Mouse (Mus musculus): Measurements from ENCODE around the gene Dst.

Gene Dst

DNA sequence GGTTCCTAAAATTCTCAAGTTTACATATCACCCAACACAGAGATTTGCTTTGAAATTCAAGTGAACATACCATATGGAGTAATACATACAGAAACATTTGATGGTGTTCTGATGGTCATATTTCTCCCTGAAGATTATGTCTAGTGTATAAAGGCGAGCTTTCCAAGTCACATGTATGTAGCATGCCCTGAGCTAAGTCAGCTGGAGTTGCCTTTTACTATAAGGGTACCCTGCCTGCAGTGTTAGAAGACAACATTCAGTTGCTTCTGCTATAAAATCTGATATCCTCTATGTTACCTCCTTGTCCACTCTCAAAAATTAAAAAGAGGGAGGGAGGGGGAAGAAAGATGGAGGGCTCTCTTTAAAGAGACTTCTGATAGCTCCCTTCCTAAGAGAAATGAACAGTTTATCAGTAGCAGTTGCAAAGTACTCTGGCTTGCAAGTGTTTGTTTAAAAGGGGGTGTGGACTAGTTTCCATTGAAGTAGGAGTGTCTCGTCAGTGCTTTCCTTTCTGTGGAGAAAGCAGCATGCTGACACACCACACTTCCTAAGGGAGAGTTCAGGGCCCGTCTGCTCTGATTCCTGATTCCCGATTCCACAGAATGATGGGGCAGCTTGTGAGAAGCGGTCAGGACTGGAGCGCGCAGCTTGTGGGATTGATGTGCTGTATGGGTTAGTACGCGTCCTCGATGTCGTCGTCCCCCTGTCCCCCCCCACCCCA lies 168.8 kb downstream of the Dst start:
- no peaks in the 10 kb centered on the region for H3K9me3 ChIP-seq (ENCODE audit: low read length)
- TF ChIP-seq POU5F1 (IDR thresholded peaks at IDR 0.05; ENCODE audit: borderline replicate concordance, low read length) (no peak), NANOG (IDR thresholded peaks at IDR 0.05; ENCODE audit: borderline replicate concordance, low read length) (peak; percentile 35; the same call in 1 of the 2 replicates)
- H3K27me3 ChIP-seq (ENCODE audit: insufficient read depth, low read length) = no peaks in the 10 kb centered on the region
- H3K4me3 ChIP-seq (replicated peaks; ENCODE audit: low read length) = peak overlapping the region; percentile 53
- H3K4me1 ChIP-seq (replicated peaks; ENCODE audit: low read depth, low read length) = peaks cover 51% of the 10 kb centered on the region
- no peaks in the 10 kb centered on the region for H3K36me3 ChIP-seq (ENCODE audit: insufficient read depth, low read length)

DNA sequence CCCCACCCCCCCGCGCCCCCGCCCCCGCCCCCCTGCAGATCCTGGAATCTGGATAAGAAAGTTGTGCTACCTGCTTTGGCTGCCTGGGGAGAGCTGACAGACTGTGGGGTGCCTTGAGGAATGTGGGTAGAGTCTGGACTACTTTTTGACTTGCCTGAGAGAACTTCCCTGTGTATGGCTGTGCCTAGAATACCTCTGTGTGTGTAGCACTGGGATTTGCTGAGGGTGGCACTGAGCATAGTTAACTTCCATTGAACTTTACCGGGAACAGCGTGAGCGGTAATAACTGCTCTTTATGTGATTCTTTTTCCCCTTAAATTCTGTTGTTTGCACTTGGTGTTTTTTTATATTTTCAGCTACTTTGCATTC lies 169.4 kb downstream of the Dst start:
- Histone ChIP-seq H3K9me3 (ENCODE audit: low read length) (no peaks in the 10 kb centered on the region), H3K27me3 (ENCODE audit: insufficient read depth, low read length) (no peaks in the 10 kb centered on the region)

DNA sequence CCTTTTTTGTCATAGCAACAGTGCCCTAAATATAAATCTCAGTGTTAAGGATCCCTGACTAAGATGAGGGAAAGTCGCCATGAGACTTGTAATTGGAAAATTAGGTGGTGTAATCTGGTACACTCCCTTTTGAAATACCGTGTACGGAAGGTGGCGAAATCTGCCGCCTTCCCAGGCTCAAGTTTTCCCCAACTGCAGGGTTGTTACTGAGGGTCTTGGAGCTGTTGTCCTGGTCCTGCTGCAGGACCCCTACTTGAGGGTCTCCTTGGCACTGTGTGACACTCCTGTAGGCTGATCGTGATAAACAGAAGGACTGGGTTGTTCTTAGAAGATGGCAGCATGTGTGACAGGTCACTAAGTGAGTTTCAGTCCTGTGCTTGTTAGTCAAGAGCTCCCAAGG lies 169.9 kb downstream of the Dst start:
- no peaks in the 10 kb centered on the region for H3K36me3 ChIP-seq (ENCODE audit: insufficient read depth, low read length)
- no peaks in the 10 kb centered on the region for H3K9me3 ChIP-seq (ENCODE audit: low read length)
- TF ChIP-seq POU5F1 (IDR thresholded peaks at IDR 0.05; ENCODE audit: borderline replicate concordance, low read length) = no peak
- TF ChIP-seq NANOG (IDR thresholded peaks at IDR 0.05; ENCODE audit: borderline replicate concordance, low read length) = no peak
- TF ChIP-seq CTCF (conservative IDR thresholded peaks at IDR 0.05; ENCODE audit: low read length) = no peak
- H3K27me3 ChIP-seq (ENCODE audit: insufficient read depth, low read length) = no peaks in the 10 kb centered on the region
- H3K4me1 ChIP-seq (replicated peaks; ENCODE audit: low read depth, low read length) = peaks cover 41% of the 10 kb centered on the region
- peak overlapping the region; percentile 69 for H3K4me3 ChIP-seq (replicated peaks; ENCODE audit: low read length)

More for the DNA sequence above, 169.4 kb downstream of the Dst start:
- Histone ChIP-seq H3K36me3 (ENCODE audit: insufficient read depth, low read length) (no peaks in the 10 kb centered on the region), H3K4me3 (replicated peaks; ENCODE audit: low read length) (peak overlapping the region; percentile 69), H3K4me1 (replicated peaks; ENCODE audit: low read depth, low read length) (peaks cover 46% of the 10 kb centered on the region)
- no peak for TF ChIP-seq POU5F1 (IDR thresholded peaks at IDR 0.05; ENCODE audit: borderline replicate concordance, low read length)
- TF ChIP-seq CTCF (conservative IDR thresholded peaks at IDR 0.05; ENCODE audit: low read length) = no peak
- TF ChIP-seq NANOG (IDR thresholded peaks at IDR 0.05; ENCODE audit: borderline replicate concordance, low read length) = no peak

DNA sequence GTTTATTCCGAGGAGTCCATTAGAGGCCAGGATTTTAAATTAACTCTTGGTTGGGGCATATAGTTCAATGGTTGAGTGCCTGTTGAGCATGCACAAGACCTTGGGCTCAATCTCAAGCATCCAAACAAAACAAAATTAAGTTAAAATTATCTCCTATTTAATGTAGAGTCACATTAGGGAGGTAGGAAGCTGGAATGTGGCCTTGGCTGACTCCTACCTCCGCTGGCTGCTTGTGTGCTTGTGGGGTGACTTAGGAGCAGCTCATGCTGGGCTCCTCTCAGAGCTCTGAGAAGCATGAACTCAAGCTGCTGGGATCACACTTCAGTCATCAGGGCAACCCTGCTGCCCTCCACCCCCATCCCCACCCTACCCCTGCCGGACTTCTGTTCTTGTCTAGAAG lies 181.0 kb downstream of the Dst start:
- H3K9me3 ChIP-seq (ENCODE audit: low read length) = peaks cover 16% of the 10 kb centered on the region
- peaks cover 89% of the 10 kb centered on the region for H3K36me3 ChIP-seq (ENCODE audit: insufficient read depth, low read length)
- no peak overlapping the region for H3K4me3 ChIP-seq (replicated peaks; ENCODE audit: low read length)
- H3K4me1 ChIP-seq (replicated peaks; ENCODE audit: low read depth, low read length) = peaks cover 25% of the 10 kb centered on the region
- TF ChIP-seq CTCF (conservative IDR thresholded peaks at IDR 0.05; ENCODE audit: low read length) (no peak), NANOG (IDR thresholded peaks at IDR 0.05; ENCODE audit: borderline replicate concordance, low read length) (no peak), POU5F1 (IDR thresholded peaks at IDR 0.05; ENCODE audit: borderline replicate concordance, low read length) (no peak)
- no peaks in the 10 kb centered on the region for H3K27me3 ChIP-seq (ENCODE audit: insufficient read depth, low read length)

DNA sequence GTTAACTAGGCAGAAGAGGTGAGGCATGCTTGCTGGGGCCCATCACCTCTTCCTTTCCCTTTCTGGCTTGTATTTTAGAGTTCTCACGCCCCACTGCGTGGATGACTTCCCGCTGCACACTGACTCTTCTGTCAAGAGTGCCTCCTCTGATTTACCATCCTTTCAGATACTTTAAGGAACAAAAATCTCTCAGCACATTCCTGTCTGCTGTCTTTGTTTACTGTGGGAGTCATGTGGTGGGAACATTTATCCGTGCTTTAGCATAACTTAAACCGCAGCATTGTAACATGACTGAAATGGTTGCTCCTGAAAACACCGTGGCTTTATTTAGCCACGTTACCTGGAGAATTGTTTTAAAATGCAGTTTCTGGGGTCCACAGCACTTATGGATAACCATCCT lies 182.7 kb downstream of the Dst start:
- no peak overlapping the region for H3K4me3 ChIP-seq (replicated peaks; ENCODE audit: low read length)
- TF ChIP-seq POU5F1 (IDR thresholded peaks at IDR 0.05; ENCODE audit: borderline replicate concordance, low read length) (no peak), CTCF (conservative IDR thresholded peaks at IDR 0.05; ENCODE audit: low read length) (no peak)
- H3K9me3 ChIP-seq (ENCODE audit: low read length) = peaks cover 16% of the 10 kb centered on the region
- peaks cover 88% of the 10 kb centered on the region for H3K36me3 ChIP-seq (ENCODE audit: insufficient read depth, low read length)
- no peaks in the 10 kb centered on the region for H3K27me3 ChIP-seq (ENCODE audit: insufficient read depth, low read length)
- peaks cover 35% of the 10 kb centered on the region for H3K4me1 ChIP-seq (replicated peaks; ENCODE audit: low read depth, low read length)

DNA sequence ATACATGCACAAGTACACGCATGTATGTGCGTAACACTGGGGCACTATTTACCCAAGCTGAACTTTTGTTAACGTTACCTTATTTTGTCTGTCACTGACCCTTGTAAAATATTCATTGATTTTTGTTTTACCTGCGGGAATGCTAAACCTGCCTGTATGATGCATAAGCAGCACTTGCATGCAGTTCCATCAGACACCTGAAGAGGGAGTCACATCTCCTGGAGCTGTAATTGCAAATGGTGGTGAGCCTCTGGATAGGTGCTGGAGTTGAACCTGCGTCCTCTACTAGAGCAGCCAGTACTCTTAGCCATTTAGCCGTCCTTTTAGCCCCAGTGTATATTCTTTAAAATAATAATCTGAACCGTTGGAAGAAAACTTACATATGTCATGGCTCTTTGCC lies 185.6 kb downstream of the Dst start:
- TF ChIP-seq CTCF (conservative IDR thresholded peaks at IDR 0.05; ENCODE audit: low read length) (peak; percentile 95), POU5F1 (IDR thresholded peaks at IDR 0.05; ENCODE audit: borderline replicate concordance, low read length) (no peak)
- Histone ChIP-seq H3K4me1 (replicated peaks; ENCODE audit: low read depth, low read length) (peaks cover 56% of the 10 kb centered on the region), H3K9me3 (ENCODE audit: low read length) (peaks cover 10% of the 10 kb centered on the region), H3K27me3 (ENCODE audit: insufficient read depth, low read length) (no peaks in the 10 kb centered on the region), H3K4me3 (replicated peaks; ENCODE audit: low read length) (no peak overlapping the region), H3K36me3 (ENCODE audit: insufficient read depth, low read length) (peaks cover 70% of the 10 kb centered on the region)

DNA sequence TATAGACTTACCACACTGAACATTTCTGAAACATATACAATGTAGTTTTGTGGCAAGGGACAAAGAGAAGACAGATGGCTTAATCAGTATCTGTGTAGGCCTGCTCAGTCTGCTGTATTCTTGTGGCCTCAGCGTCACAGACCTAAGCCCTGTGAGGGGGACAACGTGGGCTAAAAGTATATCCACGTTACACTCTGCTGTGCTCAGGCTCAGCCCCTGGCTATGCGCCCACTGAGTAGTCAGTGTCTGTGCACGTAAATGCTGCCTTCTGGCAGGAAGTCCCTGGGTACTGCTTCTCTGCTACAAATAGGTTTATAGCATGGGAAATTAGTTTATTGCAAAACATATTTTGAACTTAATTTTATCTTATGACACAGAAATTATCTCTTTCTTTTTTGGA lies 186.3 kb downstream of the Dst start:
- TF ChIP-seq NANOG (IDR thresholded peaks at IDR 0.05; ENCODE audit: borderline replicate concordance, low read length) (no peak), CTCF (conservative IDR thresholded peaks at IDR 0.05; ENCODE audit: low read length) (no peak), POU5F1 (IDR thresholded peaks at IDR 0.05; ENCODE audit: borderline replicate concordance, low read length) (no peak)

DNA sequence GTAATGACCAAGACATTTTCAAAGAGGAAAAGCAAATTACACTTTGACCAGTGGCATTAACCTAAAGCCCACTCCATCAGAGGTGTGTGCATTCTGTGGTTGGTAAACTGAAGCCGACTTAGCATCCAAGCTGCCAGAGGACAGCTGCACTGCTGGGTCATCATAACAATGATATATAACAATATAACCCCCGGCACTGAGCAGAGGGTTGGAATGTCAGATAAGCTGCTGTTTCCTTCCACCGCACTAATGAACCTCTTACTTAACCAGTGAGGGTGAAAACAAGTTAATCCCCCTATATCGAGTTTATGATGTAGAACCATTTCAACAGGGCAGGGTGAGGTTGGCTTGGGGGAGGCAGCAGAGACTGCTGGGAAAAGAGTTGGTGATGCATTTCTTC lies 187.1 kb downstream of the Dst start:
- Histone ChIP-seq H3K4me3 (replicated peaks; ENCODE audit: low read length) (no peak overlapping the region), H3K9me3 (ENCODE audit: low read length) (peaks cover under 1% of the 10 kb centered on the region), H3K36me3 (ENCODE audit: insufficient read depth, low read length) (peaks cover 58% of the 10 kb centered on the region), H3K4me1 (replicated peaks; ENCODE audit: low read depth, low read length) (peaks cover 63% of the 10 kb centered on the region), H3K27me3 (ENCODE audit: insufficient read depth, low read length) (no peaks in the 10 kb centered on the region)
- TF ChIP-seq CTCF (conservative IDR thresholded peaks at IDR 0.05; ENCODE audit: low read length) (no peak), POU5F1 (IDR thresholded peaks at IDR 0.05; ENCODE audit: borderline replicate concordance, low read length) (no peak), NANOG (IDR thresholded peaks at IDR 0.05; ENCODE audit: borderline replicate concordance, low read length) (no peak)

More for the DNA sequence above, 186.3 kb downstream of the Dst start:
- H3K27me3 ChIP-seq (ENCODE audit: insufficient read depth, low read length) = no peaks in the 10 kb centered on the region
- peaks cover 61% of the 10 kb centered on the region for H3K4me1 ChIP-seq (replicated peaks; ENCODE audit: low read depth, low read length)
- peaks cover 10% of the 10 kb centered on the region for H3K9me3 ChIP-seq (ENCODE audit: low read length)
- H3K4me3 ChIP-seq (replicated peaks; ENCODE audit: low read length) = no peak overlapping the region
- H3K36me3 ChIP-seq (ENCODE audit: insufficient read depth, low read length) = peaks cover 67% of the 10 kb centered on the region

DNA sequence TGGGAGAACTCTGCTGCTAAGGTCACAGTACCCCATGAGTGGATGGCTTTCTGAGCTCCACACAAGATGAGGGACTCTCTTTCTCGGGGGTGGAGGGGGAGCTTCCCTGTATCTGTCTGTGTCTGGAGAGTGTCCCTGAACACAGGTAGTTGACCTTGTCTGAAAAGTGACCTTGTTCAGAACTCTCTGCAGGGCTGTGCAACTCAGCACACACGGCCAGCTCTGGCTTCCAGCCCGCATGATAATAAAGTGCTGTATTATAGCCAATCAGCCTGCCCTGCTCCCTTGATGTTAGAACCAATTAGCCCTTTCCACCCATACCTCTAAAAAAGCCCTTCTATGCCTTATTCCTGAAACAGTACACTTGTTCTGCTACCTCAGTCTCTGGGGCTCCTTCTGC lies 188.9 kb downstream of the Dst start:
- TF ChIP-seq CTCF (conservative IDR thresholded peaks at IDR 0.05; ENCODE audit: low read length) = no peak
- no peak for TF ChIP-seq NANOG (IDR thresholded peaks at IDR 0.05; ENCODE audit: borderline replicate concordance, low read length)
- no peak for TF ChIP-seq POU5F1 (IDR thresholded peaks at IDR 0.05; ENCODE audit: borderline replicate concordance, low read length)
- Histone ChIP-seq H3K4me1 (replicated peaks; ENCODE audit: low read depth, low read length) (peaks cover 49% of the 10 kb centered on the region), H3K27me3 (ENCODE audit: insufficient read depth, low read length) (no peaks in the 10 kb centered on the region), H3K36me3 (ENCODE audit: insufficient read depth, low read length) (peaks cover 53% of the 10 kb centered on the region), H3K4me3 (replicated peaks; ENCODE audit: low read length) (no peak overlapping the region), H3K9me3 (ENCODE audit: low read length) (peaks cover 11% of the 10 kb centered on the region)

Measured in E14TG2a.4 (cell line).